Mouse (Mus musculus): ENCODE measurements around the gene Cdh26. TPM values are rescaled to one million over a fixed set of nuclear protein-coding genes. Genes with fewer than 3 reads are reported as not detected.

The Cdh26 gene
- total and polyA plus RNA-seq, 3 experiments = not detected

GRCm38 (mm10) chr2:178494066-178494465 is 63.7 kb downstream of the Cdh26 start:
- no peak overlapping the region for H3K27ac ChIP-seq (ENCODE audit: control insufficient read depth, low read depth, low read length)
- TF ChIP-seq UBTF (IDR thresholded peaks at IDR 0.05; ENCODE audit: borderline replicate concordance, insufficient read depth, low read depth, low read length) = no peak
- no peak for TF ChIP-seq TBP (IDR thresholded peaks at IDR 0.05; ENCODE audit: low read depth, low read length)
- TF ChIP-seq POLR2A (IDR thresholded peaks at IDR 0.05; ENCODE audit: control insufficient read depth in 1 of 2, insufficient read depth in 1 of 2, low read depth in 1 of 2, low read length in 2 of 2, poor library complexity in 1 of 2) = no peak
- TF ChIP-seq GABPA (IDR thresholded peaks at IDR 0.05; ENCODE audit: low read depth, low read length) = no peak
- TF ChIP-seq MYB (IDR thresholded peaks at IDR 0.05; ENCODE audit: low read depth, low read length) = no peak
- TF ChIP-seq ZMIZ1 (IDR thresholded peaks at IDR 0.05; ENCODE audit: low read depth, low read length) = no peak
- no peak for TF ChIP-seq NRF1 (IDR thresholded peaks at IDR 0.05; ENCODE audit: insufficient read depth, low read depth, low read length, poor library complexity, severe bottlenecking)
- no peak overlapping the region for H3K9ac ChIP-seq (ENCODE audit: control insufficient read depth, low read depth, low read length, poor library complexity, severe bottlenecking)
- no peaks in the 10 kb centered on the region for H3K36me3 ChIP-seq (ENCODE audit: control insufficient read depth in 1 of 2, insufficient read depth in 2 of 2, low read length in 2 of 2)
- H3K79me2 ChIP-seq (ENCODE audit: control insufficient read depth, insufficient read depth, low read length, poor library complexity) = no peaks in the 10 kb centered on the region
- H3K4me3 ChIP-seq (ENCODE audit: control insufficient read depth in 1 of 2, insufficient read depth in 1 of 2, low read depth in 2 of 2, low read length in 2 of 2) = no peak overlapping the region
- no peaks in the 10 kb centered on the region for H3K9me3 ChIP-seq (replicated peaks; ENCODE audit: insufficient read depth, low read length)
- no peaks in the 10 kb centered on the region for H3K4me1 ChIP-seq (ENCODE audit: control insufficient read depth in 1 of 2, insufficient read depth in 2 of 2, low read length in 2 of 2)
- no peaks in the 10 kb centered on the region for H3K27me3 ChIP-seq (ENCODE audit: control insufficient read depth in 1 of 2, insufficient read depth in 2 of 2, low read length in 2 of 2)
- DNase-seq (ENCODE audit: low read depth, low spot score) = no peak

- H3K4me1 ChIP-seq (ENCODE audit: control insufficient read depth in 1 of 2, insufficient read depth in 2 of 2, low read length in 2 of 2) = no peaks in the 10 kb centered on the region
- H3K79me2 ChIP-seq (ENCODE audit: control insufficient read depth, insufficient read depth, low read length, poor library complexity) = no peaks in the 10 kb centered on the region
- H3K4me3 ChIP-seq (ENCODE audit: control insufficient read depth in 1 of 2, insufficient read depth in 1 of 2, low read depth in 2 of 2, low read length in 2 of 2) = no peak overlapping the region
- H3K36me3 ChIP-seq (ENCODE audit: control insufficient read depth in 1 of 2, insufficient read depth in 2 of 2, low read length in 2 of 2) = no peaks in the 10 kb centered on the region
- TF ChIP-seq ELF1 (IDR thresholded peaks at IDR 0.05; ENCODE audit: low read depth, low read length) (no peak), NELFE (IDR thresholded peaks at IDR 0.05; ENCODE audit: low read depth, low read length) (no peak), RCOR1 (IDR thresholded peaks at IDR 0.05; ENCODE audit: low read depth, low read length) (no peak), POLR2AphosphoS2 (IDR thresholded peaks at IDR 0.05; ENCODE audit: low read length) (no peak)
- H3K9ac ChIP-seq (ENCODE audit: control insufficient read depth, low read depth, low read length, poor library complexity, severe bottlenecking) = no peak overlapping the region
- H3K9me3 ChIP-seq (replicated peaks; ENCODE audit: insufficient read depth, low read length) = no peaks in the 10 kb centered on the region
- H3K27me3 ChIP-seq (ENCODE audit: control insufficient read depth in 1 of 2, insufficient read depth in 2 of 2, low read length in 2 of 2) = no peaks in the 10 kb centered on the region
- DNase-seq (ENCODE audit: low read depth, low spot score) = no peak
- H3K27ac ChIP-seq (ENCODE audit: control insufficient read depth, low read depth, low read length) = no peak overlapping the region
Measured at GRCm38 (mm10) chr2:178495816-178496215, 65.5 kb downstream of the Cdh26 start.

- Histone ChIP-seq H3K4me1 (ENCODE audit: control insufficient read depth in 1 of 2, insufficient read depth in 2 of 2, low read length in 2 of 2) (no peaks in the 10 kb centered on the region), H3K27me3 (ENCODE audit: control insufficient read depth in 1 of 2, insufficient read depth in 2 of 2, low read length in 2 of 2) (no peaks in the 10 kb centered on the region), H3K27ac (ENCODE audit: control insufficient read depth, low read depth, low read length) (no peak overlapping the region), H3K4me3 (ENCODE audit: control insufficient read depth in 1 of 2, insufficient read depth in 1 of 2, low read depth in 2 of 2, low read length in 2 of 2) (no peak overlapping the region), H3K9ac (ENCODE audit: control insufficient read depth, low read depth, low read length, poor library complexity, severe bottlenecking) (no peak overlapping the region), H3K9me3 (replicated peaks; ENCODE audit: insufficient read depth, low read length) (no peaks in the 10 kb centered on the region), H3K36me3 (ENCODE audit: control insufficient read depth in 1 of 2, insufficient read depth in 2 of 2, low read length in 2 of 2) (no peaks in the 10 kb centered on the region), H3K79me2 (ENCODE audit: control insufficient read depth, insufficient read depth, low read length, poor library complexity) (no peaks in the 10 kb centered on the region)
- DNase-seq (ENCODE audit: low read depth, low spot score) = no peak
- TF ChIP-seq ZKSCAN1 (IDR thresholded peaks at IDR 0.05; ENCODE audit: low read depth, low read length) = no peak
- TF ChIP-seq MYB (IDR thresholded peaks at IDR 0.05; ENCODE audit: low read depth, low read length) = no peak
- TF ChIP-seq RAD21 (IDR thresholded peaks at IDR 0.05; ENCODE audit: low read depth, low read length) = no peak
- TF ChIP-seq MXI1 (IDR thresholded peaks at IDR 0.05; ENCODE audit: low read depth, low read length) = no peak
- TF ChIP-seq TCF12 (IDR thresholded peaks at IDR 0.05; ENCODE audit: low read depth, low read length) = no peak
- no peak for TF ChIP-seq MYC (IDR thresholded peaks at IDR 0.05; ENCODE audit: low read depth, low read length)
- TF ChIP-seq ZNF384 (IDR thresholded peaks at IDR 0.05; ENCODE audit: low read depth, low read length) = no peak
- TF ChIP-seq USF2 (IDR thresholded peaks at IDR 0.05; ENCODE audit: borderline replicate concordance in 1 of 2, insufficient read depth in 1 of 2, low read depth in 1 of 2, low read length in 2 of 2) = no peak
- no peak for TF ChIP-seq GATA1 (IDR thresholded peaks at IDR 0.05; ENCODE audit: low read depth, low read length)
- no peak for TF ChIP-seq RCOR1 (IDR thresholded peaks at IDR 0.05; ENCODE audit: low read depth, low read length)
- no peak for TF ChIP-seq MAZ (IDR thresholded peaks at IDR 0.05; ENCODE audit: low read depth, low read length)
- TF ChIP-seq ZMIZ1 (IDR thresholded peaks at IDR 0.05; ENCODE audit: low read depth, low read length) = no peak
- TF ChIP-seq CTCF (IDR thresholded peaks at IDR 0.05 in 2 of 3, conservative IDR thresholded peaks at IDR 0.05 in 1 of 3; ENCODE audit: control insufficient read depth in 1 of 3, insufficient read depth in 1 of 3, low read depth in 2 of 3, low read length in 3 of 3, poor library complexity in 1 of 3, severe bottlenecking in 1 of 3) = no peak
- no peak for TF ChIP-seq ELF1 (IDR thresholded peaks at IDR 0.05; ENCODE audit: low read depth, low read length)
Measured at GRCm38 (mm10) chr2:178497900-178498299, 67.6 kb downstream of the Cdh26 start.

Measured in MEL (cell line).